Mouse (Mus musculus) liver, adult 2 months (tissue): Measurements from ENCODE around the gene Rpl6. TPM values are rescaled to one million over a fixed set of nuclear protein-coding genes. Genes with fewer than 3 reads are reported as not detected.
A peak's percentile ranks its signal among the peaks of the same experiment; 100 is the strongest.
"Not testable (repeated sequence)": the region's sequence is repeated elsewhere in the genome, so short reads cannot be mapped to it uniquely, and the experiment has no call there.

Experiments used
- DNase-seq: peaks from one replicate; pipeline ENCODE4 v3.0.0-alpha.2; 2011; ENCODE audit warnings: low read depth, low spot score; ENCODE audit errors: extremely low read depth
- H3K27ac ChIP-seq: fragments of 200-500 bp; replicated peaks from 2 replicates; pipeline ENCODE4 v1.5.1; 2012; ENCODE audit warnings: low read depth, mild to moderate bottlenecking, control low read depth, inconsistent platforms, low read length; ENCODE audit not compliant: insufficient read depth
- H3K27me3 ChIP-seq: fragments of 200-500 bp; 2 replicates; pipeline ENCODE4 v1.6.1; 2012; ENCODE audit warnings: mild to moderate bottlenecking, moderate library complexity, low read length, inconsistent platforms; ENCODE audit not compliant: control insufficient read depth, insufficient read depth
- H3K36me3 ChIP-seq: fragments of 200-500 bp; 2 replicates; pipeline ENCODE4 v1.6.1; 2012; ENCODE audit warnings: low read length, inconsistent platforms; ENCODE audit not compliant: control insufficient read depth, insufficient read depth
- H3K4me1 ChIP-seq: fragments of 200-500 bp; 2 replicates; pipeline ENCODE4 v1.6.1; 2011; ENCODE audit warnings: low read length; ENCODE audit not compliant: control insufficient read depth, insufficient read depth
- H3K4me3 ChIP-seq: fragments of 200-500 bp; 2 replicates; pipeline ENCODE4 v1.5.1; 2011; ENCODE audit warnings: low read depth, mild to moderate bottlenecking, control low read depth, low read length, moderate library complexity; ENCODE audit not compliant: insufficient read depth
- H3K79me2 ChIP-seq: fragments of 200-500 bp; 2 replicates; pipeline ENCODE4 v1.6.1; 2012; ENCODE audit warnings: inconsistent platforms, mild to moderate bottlenecking, low read length, moderate library complexity; ENCODE audit not compliant: control insufficient read depth, insufficient read depth
- H3K9ac ChIP-seq: fragments of 200-500 bp; 2 replicates; pipeline ENCODE4 v1.6.1; 2012; ENCODE audit warnings: low read depth, mild to moderate bottlenecking, control low read depth, inconsistent platforms, low read length
- CTCF ChIP-seq: fragments of 200-500 bp; IDR thresholded peaks from 2 replicates; pipeline ENCODE4 v1.5.1; 2011; ENCODE audit warnings: low read depth, low read length, control low read depth
- POLR2A ChIP-seq: fragments of 200-500 bp; IDR thresholded peaks from 2 replicates; pipeline ENCODE4 v1.6.1; 2011; ENCODE audit warnings: low read length, control low read depth; ENCODE audit not compliant: insufficient read depth; ENCODE audit errors: extremely low read depth
- WGBS: fragments of 180-500 bp; shearing (Covaris S2); methylation state at CpG from one replicate; pipeline ENCODE4 v1.1.7; 2018; 5-methylcytosine and 5-hydroxymethylcytosine counted together
- polyA plus RNA-seq: library from polyadenylated mRNA; depleted of rRNA; stranded (reverse); fragments of >200 nt; gene quantifications from 2 replicates; pipeline ENCODE4 v1.2.3, GENCODE M21; 2012
- total RNA-seq: library from RNA; depleted of rRNA; stranded (reverse); fragments of >200 nt; gene quantifications from 2 replicates; pipeline ENCODE4 v1.2.3, GENCODE M21; 2014

Gene Rpl6
- total and polyA plus RNA-seq, 2 experiments, result 135 to 146 TPM

- Histone ChIP-seq H3K36me3 (peaks cover 48% of the 10 kb centered on the region), H3K9ac (no peak overlapping the region), H3K27ac (no peak overlapping the region), H3K79me2 (no peaks in the 10 kb centered on the region), H3K4me1 (peaks cover 6% of the 10 kb centered on the region), H3K27me3 (no peaks in the 10 kb centered on the region), H3K4me3 (no peak overlapping the region)
- TF ChIP-seq POLR2A, result no peak
- TF ChIP-seq CTCF, result no peak
- DNase-seq, result no peak
- 76% methylated on average over 1 of the region's 1 CpGs for WGBS
Measured at GRCm38 (mm10) chr5:121210601-121210924, 6.3 kb downstream of the Rpl6 start.

- Histone ChIP-seq H3K36me3 (peaks cover 35% of the 10 kb centered on the region), H3K27ac (no peak overlapping the region), H3K27me3 (no peaks in the 10 kb centered on the region), H3K4me1 (no peaks in the 10 kb centered on the region), H3K9ac (no peak overlapping the region), H3K79me2 (no peaks in the 10 kb centered on the region), H3K4me3 (no peak overlapping the region)
- WGBS, result 97% methylated on average over 6 of the region's 6 CpGs
- no peak for DNase-seq
- no peak for TF ChIP-seq POLR2A
- no peak for TF ChIP-seq CTCF
Measured at GRCm38 (mm10) chr5:121212108-121212507, 7.8 kb downstream of the Rpl6 start.

GRCm38 (mm10) chr5:121214707-121215106 is 10.4 kb downstream of the Rpl6 start:
- H3K4me3 ChIP-seq, result no peak overlapping the region
- H3K4me1 ChIP-seq, result no peaks in the 10 kb centered on the region
- TF ChIP-seq CTCF, result no peak
- no peak for TF ChIP-seq POLR2A
- H3K9ac ChIP-seq, result no peak overlapping the region
- no peaks in the 10 kb centered on the region for H3K27me3 ChIP-seq
- H3K36me3 ChIP-seq, result peaks cover 17% of the 10 kb centered on the region
- no peaks in the 10 kb centered on the region for H3K79me2 ChIP-seq
- no peak for DNase-seq
- H3K27ac ChIP-seq, result no peak overlapping the region
- WGBS, result 51% methylated on average over 7 of the region's 7 CpGs

- peaks cover 2% of the 10 kb centered on the region; the same call in 1 of the 2 replicates for H3K79me2 ChIP-seq
- no peaks in the 10 kb centered on the region for H3K27me3 ChIP-seq
- TF ChIP-seq CTCF (peak; percentile 97), POLR2A (no peak)
- DNase-seq, result peak; percentile 34
- no peak overlapping the region for H3K27ac ChIP-seq
- peaks cover 11% of the 10 kb centered on the region for H3K36me3 ChIP-seq
- no peak overlapping the region for H3K9ac ChIP-seq
- H3K4me3 ChIP-seq, result no peak overlapping the region
- H3K4me1 ChIP-seq, result no peaks in the 10 kb centered on the region
- 53% methylated on average over 13 of the region's 13 CpGs for WGBS
Measured at GRCm38 (mm10) chr5:121215380-121216125, 11.3 kb downstream of the Rpl6 start.

GRCm38 (mm10) chr5:121216126-121216446 is 11.8 kb downstream of the Rpl6 start:
- H3K36me3 ChIP-seq, result peaks cover 9% of the 10 kb centered on the region
- H3K9ac ChIP-seq, result no peak overlapping the region
- 42% methylated on average over 12 of the region's 12 CpGs for WGBS
- no peaks in the 10 kb centered on the region for H3K4me1 ChIP-seq
- H3K27ac ChIP-seq, result no peak overlapping the region
- no peak overlapping the region for H3K4me3 ChIP-seq
- H3K27me3 ChIP-seq, result no peaks in the 10 kb centered on the region
- H3K79me2 ChIP-seq, result peaks cover 5% of the 10 kb centered on the region; the same call in 1 of the 2 replicates
- TF ChIP-seq CTCF (no peak), POLR2A (no peak)
- peak; percentile 49 for DNase-seq

- not testable (repeated sequence) for H3K27ac ChIP-seq, H3K4me3 ChIP-seq, H3K27me3 ChIP-seq, H3K36me3 ChIP-seq, H3K9ac ChIP-seq, DNase-seq, H3K4me1 ChIP-seq
- WGBS, result 94% methylated on average over 9 of the region's 9 CpGs
- H3K79me2 ChIP-seq, result peaks cover 11% of the 10 kb centered on the region; the same call in 1 of the 2 replicates
Measured at GRCm38 (mm10) chr5:121216584-121217312, 12.5 kb downstream of the Rpl6 start.
